In genomic region chr1:156464963-156465362, GRCm38 (mm10) we compare ENCODE assay signal across 22 mouse cellular contexts. TPM values are rescaled to one million over a fixed set of nuclear protein-coding genes. Genes with fewer than 3 reads are reported as not detected.
DNase-seq lines count a peak whose midpoint lies in the region; ATAC-seq lines count a peak whose summit lies in the region.
"Had no signal": no experiment of that assay in that cellular context is flagged by ENCODE, and none has a peak within 500 bp of the region (broad histone marks: within the 10 kb centered on the region; RNA-seq: fewer than 3 reads in every experiment).

No protein-coding gene starts in this region.

- peaks cover 11% of the 10 kb centered on the region; the same call in 1 of the 2 replicates for H3K4me1 ChIP-seq in lung, embryonic 16.5 days (replicated peaks; ENCODE audit: control insufficient read depth, insufficient read depth, low read length)
- H3K4me1 ChIP-seq: embryonic facial prominence, embryonic 10.5 days; embryonic facial prominence, embryonic 12.5 days; forebrain, embryonic 13.5 days; forebrain, embryonic 15.5 days had no signal

- H3K27me3 ChIP-seq in lung, embryonic 16.5 days (ENCODE audit: control insufficient read depth, insufficient read depth, low read depth, low read length) = no peaks in the 10 kb centered on the region
- H3K27me3 ChIP-seq: CH12.LX; embryonic facial prominence, embryonic 12.5 days; forebrain, embryonic 13.5 days; forebrain, embryonic 15.5 days; Patski had no signal

- H3K36me3 ChIP-seq in lung, embryonic 16.5 days (ENCODE audit: control insufficient read depth, insufficient read depth, low read length) = peaks cover 18% of the 10 kb centered on the region

- peaks cover 7% of the 10 kb centered on the region; the same call in 1 of the 2 replicates for H3K9me3 ChIP-seq in lung, embryonic 16.5 days (ENCODE audit: control insufficient read depth, low read length)
- H3K9me3 ChIP-seq: forebrain, embryonic 15.5 days had no signal

- peak overlapping the region; percentile 43 for H3K27ac ChIP-seq in lung, embryonic 16.5 days (ENCODE audit: low read length)
- H3K27ac ChIP-seq: embryonic facial prominence, embryonic 10.5 days; embryonic facial prominence, embryonic 12.5 days; forebrain, embryonic 13.5 days; forebrain, embryonic 15.5 days had no signal

- no peak overlapping the region for H3K9ac ChIP-seq in lung, embryonic 16.5 days (ENCODE audit: low read length)
- H3K9ac ChIP-seq: embryonic facial prominence, embryonic 12.5 days; forebrain, embryonic 13.5 days; forebrain, embryonic 15.5 days had no signal

- peak; percentile 15 for DNase-seq in adrenal gland, adult 2 months
- DNase-seq in adrenal gland, postnatal 36 days = no peak
- DNase-seq in lung, postnatal 14 days = no peak
- DNase-seq in lung, postnatal 10 days = peak; percentile 19
- no peak for DNase-seq in lung, adult 18-20 months
- peak; percentile 60 for DNase-seq in lung, postnatal 36 days
- DNase-seq: adrenal gland, postnatal 10 days; adrenal gland, postnatal 25 days; B cell, adult 2 months; cerebellum, adult 11-12 months; cerebellum, adult 2 months; cerebellum, adult 9-10 months had no signal

- no peak overlapping the region for H3K4me2 ChIP-seq in lung, embryonic 16.5 days (ENCODE audit: low read depth, low read length)
- H3K4me2 ChIP-seq: embryonic facial prominence, embryonic 12.5 days; forebrain, embryonic 13.5 days; forebrain, embryonic 15.5 days had no signal

- WGBS in lung, embryonic 16.5 days = 63% methylated on average over 9 of the region's 9 CpGs

- H3K4me3 ChIP-seq in lung, embryonic 16.5 days (ENCODE audit: low read length) = no peak overlapping the region
- H3K4me3 ChIP-seq: embryonic facial prominence, embryonic 10.5 days; embryonic facial prominence, embryonic 12.5 days; forebrain, embryonic 13.5 days; forebrain, embryonic 15.5 days had no signal

- ATAC-seq in lung, embryonic 16.5 days (ENCODE audit: low read depth) = no peak
- ATAC-seq: activated CD4-positive, CD25-positive, alpha-beta regulatory T cell, adult 4 months; CD4-positive, CD25-positive, alpha-beta regulatory T cell, adult 4 months; forebrain, embryonic 13.5 days; forebrain, embryonic 15.5 days; Patski had no signal

RNA-seq across cellular contexts. Expression of gene Soat1, which starts 9.2 kb away (rescaled TPM):
- 1,000 to 10,000 TPM; 1,258 to 1,398 TPM for total RNA-seq in adrenal gland, adult 2 months (2021)
- 116 and 185 TPM in 2 replicates for polyA plus RNA-seq in adrenal gland, adult 2 months (2012; rRNA removed)
- 1,000 to 10,000 TPM; 1,034 to 1,489 TPM for total RNA-seq in adrenal gland, postnatal 36 days (2021)
- 38.7 and 38.9 TPM in 2 replicates for polyA plus RNA-seq in lung, embryonic 16.5 days (2015; fragmentation: Nextera tagmentation; extraction: Ambion mirVana)

RNA-seq across cellular contexts. Expression of gene Axdnd1, which starts 44.0 kb away (rescaled TPM):
- 1 to 10 TPM; 1.7 to 9.1 TPM for total RNA-seq in adrenal gland, adult 2 months (2021)
- polyA plus RNA-seq in adrenal gland, adult 2 months (2012; rRNA removed) = 0.11 TPM in 1 of 2 replicates, not detected in the other
- 1 to 10 TPM; 1.1 to 3.9 TPM for total RNA-seq in adrenal gland, postnatal 36 days (2021)
- 0.15 and 0.41 TPM in 2 replicates for polyA plus RNA-seq in lung, embryonic 16.5 days (2015; fragmentation: Nextera tagmentation; extraction: Ambion mirVana)
- total RNA-seq: CH12.LX had no signal
- polyA plus RNA-seq: activated CD4-positive, CD25-positive, alpha-beta regulatory T cell, adult 4 months; G1E had no signal

RNA-seq across cellular contexts. Expression of gene Gm10031, which starts 58.8 kb away (rescaled TPM):
- 10 to 100 TPM; 37.5 to 44.6 TPM for total RNA-seq in adrenal gland, adult 2 months (2021)
- polyA plus RNA-seq in adrenal gland, adult 2 months (2012; rRNA removed) = 13.3 and 20.3 TPM in 2 replicates
- total RNA-seq in adrenal gland, postnatal 36 days (2021) = 10 to 100 TPM; 39.7 to 40.3 TPM
- 0.34 and 0.69 TPM in 2 replicates for polyA plus RNA-seq in lung, embryonic 16.5 days (2015; fragmentation: Nextera tagmentation; extraction: Ambion mirVana)

Comparison
In these comparisons a context has a peak if more than half of its experiments do, and no peak if none do; other contexts are left out.
1. DNase-seq: peak in adrenal gland, adult 2 months (single experiment), lung, postnatal 10 days (single experiment) and lung, postnatal 36 days (single experiment); none in adrenal gland, postnatal 36 days (0 of 2), lung, postnatal 14 days (single experiment) and lung, adult 18-20 months (0 of 2).